Mouse (Mus musculus) CH12.LX (cell line): ENCODE data around the gene Lipc.

Experiments
- CHD1 ChIP-seq: IDR thresholded peaks from 2 replicates; pipeline ENCODE4 v1.6.1; 2012; ENCODE audit warnings: low read depth, low read length, improper control_type of control experiment, inconsistent platforms
- CTCF ChIP-seq, 2 experiments: IDR thresholded peaks in 1 of 2; conservative IDR thresholded peaks in 1 of 2; 2 replicates each; pipeline ENCODE4 v1.5.1; 2011 to 2012; ENCODE audit warnings: low read depth in 2 of 2, low read length in 2 of 2, improper control_type of control experiment in 1 of 2, inconsistent platforms in 1 of 2, mild to moderate bottlenecking in 1 of 2, moderate library complexity in 1 of 2
- ELF1 ChIP-seq: IDR thresholded peaks from 2 replicates; pipeline ENCODE4 v1.6.1; 2014; ENCODE audit warnings: low read depth, mild to moderate bottlenecking, inconsistent platforms, low read length, improper control_type of control experiment
- EP300 ChIP-seq: IDR thresholded peaks from 2 replicates; pipeline ENCODE4 v1.6.1; 2011; ENCODE audit warnings: low read length, improper control_type of control experiment
- HCFC1 ChIP-seq: IDR thresholded peaks from 2 replicates; pipeline ENCODE4 v1.6.1; 2012; ENCODE audit warnings: low read depth, mild to moderate bottlenecking, inconsistent platforms, low read length, improper control_type of control experiment
- MAX ChIP-seq: IDR thresholded peaks from 2 replicates; pipeline ENCODE4 v1.6.1; 2011; ENCODE audit warnings: low read length, improper control_type of control experiment
- MAZ ChIP-seq: IDR thresholded peaks from 2 replicates; pipeline ENCODE4 v1.6.1; 2012; ENCODE audit warnings: low read depth, mild to moderate bottlenecking, inconsistent platforms, low read length, improper control_type of control experiment, moderate library complexity
- NELFE ChIP-seq: IDR thresholded peaks from 2 replicates; pipeline ENCODE4 v1.6.1; 2011; ENCODE audit warnings: low read depth, low read length, improper control_type of control experiment
- NRF1 ChIP-seq: IDR thresholded peaks from 2 replicates; pipeline ENCODE4 v1.6.1; 2014; ENCODE audit warnings: low read depth, mild to moderate bottlenecking, inconsistent platforms, low read length, improper control_type of control experiment, moderate library complexity
- POLR2A ChIP-seq: IDR thresholded peaks from 2 replicates; pipeline ENCODE4 v1.6.1; 2011; ENCODE audit warnings: low read depth, mild to moderate bottlenecking, improper control_type of control experiment, low read length
- SIN3A ChIP-seq: IDR thresholded peaks from 2 replicates; pipeline ENCODE4 v1.6.1; 2012; ENCODE audit warnings: low read length, improper control_type of control experiment, inconsistent platforms
- TBP ChIP-seq: conservative IDR thresholded peaks from 2 replicates; pipeline ENCODE4 v1.6.1; 2011; ENCODE audit warnings: low read depth, low read length, improper control_type of control experiment
- USF1 ChIP-seq: IDR thresholded peaks from 2 replicates; pipeline ENCODE4 v1.6.1; 2014; ENCODE audit warnings: low read depth, mild to moderate bottlenecking, inconsistent platforms, low read length, improper control_type of control experiment
- ZMIZ1 ChIP-seq: IDR thresholded peaks from 2 replicates; pipeline ENCODE4 v1.6.1; 2012; ENCODE audit warnings: low read depth, mild to moderate bottlenecking, inconsistent platforms, low read length, improper control_type of control experiment

DNA sequence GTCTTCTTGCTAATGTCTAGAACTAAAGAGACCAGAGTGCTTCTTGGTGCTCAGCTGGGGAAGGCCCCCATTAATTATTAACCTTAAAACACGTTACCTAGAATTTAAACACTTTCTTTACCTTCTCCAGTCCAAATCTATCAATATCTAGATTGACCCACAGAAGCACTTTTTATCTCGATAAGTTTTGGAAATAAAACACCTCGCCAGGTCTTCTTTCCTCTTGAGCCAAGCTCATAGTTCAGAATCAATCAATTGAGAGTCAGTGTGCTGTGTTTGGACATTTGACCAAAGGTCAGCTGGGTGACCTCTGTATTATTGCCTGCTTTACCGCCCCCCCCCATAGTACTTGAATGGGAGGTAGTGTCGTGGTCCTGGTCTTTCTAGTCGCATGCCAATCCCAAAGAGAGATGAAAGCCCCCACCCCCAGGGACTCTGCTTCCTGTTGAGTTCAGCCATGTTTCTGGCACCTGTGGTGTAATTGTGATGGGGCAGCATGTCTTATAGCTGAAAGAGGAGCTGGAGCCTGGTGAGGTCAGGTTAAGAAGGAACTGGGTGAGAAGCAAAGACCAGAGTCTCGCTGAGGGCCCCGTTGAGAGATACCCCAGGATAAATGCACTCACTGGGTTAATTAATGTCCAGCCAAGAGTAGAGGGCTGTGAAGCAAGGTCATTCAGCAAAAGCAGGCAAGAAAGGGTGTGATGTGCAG lies 17.3 kb downstream of the Lipc start:
- TF ChIP-seq TBP (no peak), EP300 (no peak), USF1 (no peak), POLR2A (no peak), MAX (no peak), NRF1 (no peak), CTCF (conservative IDR thresholded peaks at IDR 0.05 in 1 of 2, IDR thresholded peaks at IDR 0.05 in 1 of 2; ENCODE audit: low read depth in 2 of 2, low read length in 2 of 2) (no peak), ZMIZ1 (no peak), HCFC1 (no peak), SIN3A (no peak), NELFE (no peak), CHD1 (no peak), ELF1 (no peak), MAZ (no peak)
